Mouse (Mus musculus) limb, embryonic 14.5 days (tissue): ENCODE measurements around the gene Pfdn4. TPM values are rescaled to one million over a fixed set of nuclear protein-coding genes. Genes with fewer than 3 reads are reported as not detected.

Source experiments
- ATAC-seq: fragments of 200-750 bp; cut with Nextera tagmentation; 2 replicates; pipeline ENCODE4 v1.8.0; 2017; ENCODE audit warnings: low read depth, moderate number of reproducible peaks, moderate TSS enrichment; ENCODE audit not compliant: low FRiP score
- DNase-seq: peaks from one replicate; pipeline ENCODE4 v3.0.0-alpha.2; 2015; ENCODE audit warnings: low spot score
- H3K27ac ChIP-seq: fragments of 300-500 bp; sonication (generic); replicated peaks from 2 replicates; pipeline ENCODE4 v1.5.1; 2014; ENCODE audit warnings: low read depth, mild to moderate bottlenecking, low read length, moderate library complexity, mixed read lengths
- H3K27me3 ChIP-seq: fragments of 300-500 bp; sonication (generic); 2 replicates; pipeline ENCODE4 v1.6.1; 2014; ENCODE audit warnings: low read length, mixed read lengths; ENCODE audit not compliant: control insufficient read depth, insufficient read depth
- H3K36me3 ChIP-seq: fragments of 300-500 bp; sonication (generic); 2 replicates; pipeline ENCODE4 v1.6.1; 2014; ENCODE audit warnings: mild to moderate bottlenecking, low read length, moderate library complexity, mixed read lengths; ENCODE audit not compliant: control insufficient read depth, insufficient read depth
- H3K4me1 ChIP-seq: fragments of 300-500 bp; sonication (generic); 2 replicates; pipeline ENCODE4 v1.6.1; 2014; ENCODE audit warnings: antibody characterized with exemption, low read length, mixed read lengths; ENCODE audit not compliant: control insufficient read depth, insufficient read depth
- H3K4me2 ChIP-seq: fragments of 300-500 bp; sonication (generic); replicated peaks from 2 replicates; pipeline ENCODE4 v1.6.1; 2014; ENCODE audit warnings: low read depth, mild to moderate bottlenecking, low read length, moderate library complexity; ENCODE audit not compliant: severe bottlenecking
- H3K4me3 ChIP-seq: fragments of 300-500 bp; sonication (generic); replicated peaks from 2 replicates; pipeline ENCODE4 v1.5.1; 2014; ENCODE audit warnings: low read length
- H3K9ac ChIP-seq: fragments of 300-500 bp; sonication (generic); 2 replicates; pipeline ENCODE4 v1.6.1; 2014; ENCODE audit warnings: mild to moderate bottlenecking, low read depth, low read length, moderate library complexity; ENCODE audit not compliant: severe bottlenecking
- H3K9me3 ChIP-seq: fragments of 300-500 bp; sonication (generic); 2 replicates; pipeline ENCODE4 v1.6.1; 2016; ENCODE audit warnings: low read length; ENCODE audit not compliant: control insufficient read depth
- POLR2A ChIP-seq: fragments of 200-500 bp; IDR thresholded peaks from 2 replicates; pipeline ENCODE4 v1.8.0; 2012; ENCODE audit warnings: inconsistent platforms, mild to moderate bottlenecking, moderate library complexity, borderline replicate concordance; ENCODE audit not compliant: insufficient read depth, insufficient read length; ENCODE audit errors: extremely low read depth
- WGBS: fragments of 180-500 bp; shearing (Covaris S2); extraction: QIAGEN DNeasy Blood & Tissue Kit; methylation state at CpG from one replicate; pipeline ENCODE4 v1.1.7; 2014; 5-methylcytosine and 5-hydroxymethylcytosine counted together
- polyA plus RNA-seq, 2 experiments: library from polyadenylated mRNA; depleted of rRNA in 1 of 2; stranded (reverse) in 1 of 2; unstranded in 1 of 2; fragments of >200 nt; fragmentation: Nextera tagmentation in 1 of 2; extraction: Ambion mirVana in 1 of 2; gene quantifications; 2 replicates each; pipeline versions ENCODE4 v1.2.1 to v1.2.3; 2012 to 2014

Gene Pfdn4
- polyA plus RNA-seq, 2 experiments, result 45.0 to 82.6 TPM

DNA sequence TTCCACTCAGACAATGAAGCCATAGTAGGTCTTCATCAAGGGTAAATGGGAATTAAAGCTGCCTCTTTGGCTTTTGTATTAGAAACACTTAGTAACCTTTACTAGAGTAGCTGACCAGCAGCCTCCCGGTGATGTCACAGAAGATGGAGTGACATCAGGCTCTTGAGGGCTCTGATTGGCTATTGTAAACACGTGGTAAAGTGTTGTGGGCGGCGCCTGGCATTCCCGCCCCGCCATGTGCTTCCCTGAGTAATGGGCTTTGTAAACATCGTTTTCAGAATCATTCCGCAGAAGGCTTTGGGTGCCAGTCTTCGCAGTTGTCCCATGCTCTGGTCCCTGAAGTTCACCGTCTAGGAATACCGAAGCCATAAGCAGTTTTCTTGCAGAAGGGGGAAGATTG is 12.3 kb upstream of the Pfdn4 start:
- no peak overlapping the region for H3K27ac ChIP-seq
- WGBS, result 74% methylated on average over 11 of the region's 11 CpGs
- no peaks in the 10 kb centered on the region for H3K36me3 ChIP-seq
- ATAC-seq (no peak), DNase-seq (no peak)
- H3K27me3 ChIP-seq, result no peaks in the 10 kb centered on the region
- H3K9ac ChIP-seq, result no peak overlapping the region
- H3K4me1 ChIP-seq, result no peaks in the 10 kb centered on the region
- H3K9me3 ChIP-seq, result no peaks in the 10 kb centered on the region
- TF ChIP-seq POLR2A, result no peak
- no peak overlapping the region for H3K4me3 ChIP-seq
- H3K4me2 ChIP-seq, result no peak overlapping the region

DNA sequence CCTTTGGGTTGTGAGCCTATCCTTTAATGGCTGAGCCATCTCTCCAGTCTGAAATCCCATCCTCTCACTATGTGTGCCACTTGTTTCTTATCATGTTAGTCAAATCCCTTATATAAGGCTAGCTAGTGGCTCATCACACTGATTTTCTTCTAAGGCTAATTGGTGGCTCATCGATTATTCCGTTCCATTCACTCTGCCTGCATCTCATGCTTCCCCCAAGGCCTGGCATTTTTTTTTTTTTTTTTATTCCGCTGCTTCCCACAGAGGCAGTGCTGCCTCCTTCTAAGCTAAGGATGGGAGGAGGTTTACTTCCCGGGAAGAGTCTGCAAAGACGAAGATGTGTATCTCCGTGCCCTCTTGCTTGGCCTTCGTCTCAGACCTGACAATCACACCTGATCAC is 9.0 kb upstream of the Pfdn4 start:
- Histone ChIP-seq H3K4me1 (no peaks in the 10 kb centered on the region), H3K9ac (no peak overlapping the region), H3K36me3 (no peaks in the 10 kb centered on the region), H3K4me2 (no peak overlapping the region), H3K4me3 (no peak overlapping the region), H3K27me3 (no peaks in the 10 kb centered on the region), H3K9me3 (no peaks in the 10 kb centered on the region), H3K27ac (no peak overlapping the region)
- no peak for DNase-seq
- WGBS, result 80% methylated on average over 7 of the region's 7 CpGs
- TF ChIP-seq POLR2A, result no peak
- ATAC-seq, result no peak

DNA sequence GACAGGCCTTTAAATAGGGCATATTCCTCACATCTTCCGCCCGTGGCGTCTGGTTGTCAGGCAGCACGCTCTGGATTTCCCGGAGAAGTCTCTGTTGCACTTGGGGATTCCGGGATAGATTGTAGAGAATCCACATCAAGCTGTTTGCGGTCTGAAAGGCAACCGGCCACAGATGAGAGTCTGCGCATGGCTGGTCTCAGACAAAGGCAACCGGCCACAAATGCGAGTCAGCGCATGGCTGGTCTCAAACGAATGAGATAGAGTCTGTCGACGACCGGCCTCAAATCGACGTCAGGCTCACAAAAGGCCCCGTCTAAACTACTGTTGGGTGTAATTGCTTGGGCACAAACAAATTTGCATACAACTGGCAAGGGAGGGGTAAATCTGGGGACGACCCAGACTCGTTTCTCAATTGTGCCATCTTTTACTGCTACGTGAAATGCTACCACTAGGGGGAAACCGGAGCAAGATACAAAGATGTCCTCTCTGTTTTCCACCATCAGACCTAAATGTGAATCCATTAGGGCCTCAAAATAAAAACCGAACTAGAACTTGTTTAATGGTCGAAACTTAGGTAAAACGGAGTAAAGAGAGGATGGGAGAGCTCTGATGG is 8.2 kb upstream of the Pfdn4 start:
- no peak overlapping the region for H3K9ac ChIP-seq
- H3K27ac ChIP-seq, result no peak overlapping the region
- no peaks in the 10 kb centered on the region for H3K4me1 ChIP-seq
- H3K4me3 ChIP-seq, result no peak overlapping the region
- H3K27me3 ChIP-seq, result peaks cover 5% of the 10 kb centered on the region; the same call in 1 of the 2 replicates
- no peaks in the 10 kb centered on the region for H3K9me3 ChIP-seq
- no peak overlapping the region for H3K4me2 ChIP-seq
- H3K36me3 ChIP-seq, result no peaks in the 10 kb centered on the region
- DNase-seq (no peak), ATAC-seq (no peak)
- WGBS, result 60% methylated on average over 26 of the region's 26 CpGs
- TF ChIP-seq POLR2A, result no peak

DNA sequence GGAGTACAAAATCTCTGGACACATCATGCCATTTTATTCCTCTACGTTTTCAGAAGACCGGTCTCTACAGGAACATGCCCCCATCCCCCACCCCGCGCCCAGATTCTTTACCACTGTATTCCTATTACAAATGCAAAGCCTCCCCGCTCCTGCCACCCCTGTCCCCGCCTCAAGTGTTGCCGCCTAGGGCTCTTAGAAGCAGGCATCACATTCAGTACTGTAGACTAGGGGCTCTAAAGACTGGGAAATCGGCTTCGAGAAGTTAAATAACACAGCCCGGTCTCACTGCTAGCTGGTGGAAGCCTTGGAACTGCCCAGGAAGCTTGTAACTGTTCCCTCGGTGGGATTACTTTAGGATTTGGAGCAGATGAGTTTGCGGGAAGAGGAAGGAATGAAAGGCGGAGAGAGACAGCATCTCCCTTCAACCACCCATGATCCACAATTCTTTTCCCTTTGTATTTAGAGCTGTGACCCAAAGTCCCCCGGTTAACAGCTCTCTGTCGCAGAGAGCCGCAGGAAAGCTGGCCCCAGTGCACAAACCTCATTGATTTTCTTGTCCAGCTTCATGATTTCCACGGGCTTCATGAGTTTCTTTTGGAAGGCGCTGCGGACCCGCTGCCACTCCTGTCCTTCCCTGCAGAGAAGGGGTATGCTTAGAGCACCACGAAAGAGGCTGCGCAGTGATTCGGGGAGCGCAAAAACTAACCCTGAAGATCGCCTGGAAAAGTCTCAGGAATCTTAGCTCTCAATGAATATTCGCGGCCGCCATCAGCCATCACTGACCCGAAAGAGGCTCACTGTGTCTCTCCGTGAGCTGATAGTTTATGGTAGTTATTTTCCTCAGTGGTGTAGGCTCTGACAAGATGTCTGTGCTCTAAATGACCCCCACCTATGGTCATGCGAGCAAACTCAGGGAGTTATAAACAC is 1.2 kb upstream of the Pfdn4 start:
- no peak for DNase-seq
- no peak for ATAC-seq
- H3K36me3 ChIP-seq, result no peaks in the 10 kb centered on the region
- H3K4me3 ChIP-seq, result no peak overlapping the region; the same call in 1 of the 2 replicates
- H3K4me2 ChIP-seq, result no peak overlapping the region
- peaks cover 63% of the 10 kb centered on the region for H3K27me3 ChIP-seq
- no peak overlapping the region for H3K9ac ChIP-seq
- TF ChIP-seq POLR2A, result no peak
- peaks cover 5% of the 10 kb centered on the region; the same call in 1 of the 2 replicates for H3K4me1 ChIP-seq
- no peaks in the 10 kb centered on the region for H3K9me3 ChIP-seq
- 6% methylated on average over 31 of the region's 31 CpGs for WGBS
- no peak overlapping the region for H3K27ac ChIP-seq

DNA sequence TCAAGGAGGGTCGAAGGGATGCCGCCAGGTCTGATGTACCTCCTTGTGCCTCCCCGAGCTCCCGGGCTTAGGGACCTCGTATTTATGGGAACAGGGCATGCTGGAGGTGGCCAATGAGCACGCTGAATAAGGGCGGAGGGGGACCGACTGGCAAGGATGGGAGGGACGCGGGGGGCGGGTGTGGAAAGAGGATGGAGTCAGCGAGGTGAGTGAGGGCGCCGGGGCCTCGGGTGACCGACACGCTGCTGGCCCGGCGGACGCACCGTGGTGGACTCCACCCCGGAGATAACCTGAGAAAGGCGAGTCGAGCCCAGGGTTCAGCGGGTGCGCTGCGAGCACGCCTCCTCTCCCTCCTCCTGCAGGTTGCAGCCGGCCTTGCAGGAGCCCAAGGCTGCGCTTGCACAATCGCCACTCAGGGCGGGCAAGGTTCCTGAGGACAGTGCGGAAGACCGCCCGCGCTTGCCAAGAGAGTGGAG is 901 bp downstream of the Pfdn4 start, which contains the start of gene Cyp24a1:
Gene Cyp24a1, minus strand, starts transcription at position 55 of the 476 bp plus-strand sequence.
- H3K4me1 ChIP-seq, result peaks cover 5% of the 10 kb centered on the region; the same call in 1 of the 2 replicates
- DNase-seq, result no peak
- no peak within 1 kb of the TSS for H3K27ac ChIP-seq
- peak within 1 kb of the TSS; percentile 45 for H3K4me2 ChIP-seq
- H3K4me3 ChIP-seq, result peak within 1 kb of the TSS; percentile 22
- H3K9me3 ChIP-seq, result no peaks in the 10 kb centered on the region
- TF ChIP-seq POLR2A, result no peak
- no peaks in the 10 kb centered on the region for H3K36me3 ChIP-seq
- no peak within 1 kb of the TSS for H3K9ac ChIP-seq
- H3K27me3 ChIP-seq, result peaks cover 63% of the 10 kb centered on the region
- no peak for ATAC-seq
- WGBS, result 0% methylated on average over 31 of the region's 36 CpGs
